Mouse (Mus musculus) liver, postnatal 0 days (tissue): ENCODE data around the gene Dgkg.

ENCODE experiments used
- CTCF ChIP-seq: sonication (generic); IDR thresholded peaks from 2 replicates; pipeline ENCODE4 v1.5.1; 2016; ENCODE audit warnings: antibody characterized with exemption, low read depth
- EP300 ChIP-seq: IDR thresholded peaks from 2 replicates; pipeline ENCODE4 v1.6.1; 2016; ENCODE audit warnings: antibody characterized with exemption, low read depth, mild to moderate bottlenecking

- TF ChIP-seq CTCF = no peak
- TF ChIP-seq EP300 = no peak
Measured at GRCm38 (mm10) chr16:22602399-22602798, 54.6 kb downstream of the Dgkg start.
